Mouse (Mus musculus) stomach, postnatal 0 days (tissue): ENCODE measurements around the gene Rnf216. TPM values are rescaled to one million over a fixed set of nuclear protein-coding genes. Genes with fewer than 3 reads are reported as not detected.

Experiments
- ATAC-seq: fragments of 200-750 bp; cut with Nextera tagmentation; 2 replicates; pipeline ENCODE4 v1.8.0; 2017; ENCODE audit not compliant: low FRiP score, low TSS enrichment
- DNase-seq: peaks from one replicate; pipeline ENCODE4 v3.0.0-alpha.2; 2016; ENCODE audit warnings: low spot score
- H3K27ac ChIP-seq: fragments of 300-500 bp; sonication (generic); replicated peaks from 2 replicates; pipeline ENCODE4 v1.5.1; 2014; ENCODE audit warnings: mild to moderate bottlenecking, control low read depth
- H3K27me3 ChIP-seq: fragments of 300-500 bp; sonication (generic); 2 replicates; pipeline ENCODE4 v1.6.1; 2014; ENCODE audit warnings: low read length; ENCODE audit not compliant: control insufficient read depth, insufficient read depth
- H3K36me3 ChIP-seq: fragments of 300-500 bp; sonication (generic); 2 replicates; pipeline ENCODE4 v1.6.1; 2014; ENCODE audit warnings: low read length, mixed read lengths; ENCODE audit not compliant: control insufficient read depth, insufficient read depth
- H3K4me1 ChIP-seq: fragments of 300-500 bp; sonication (generic); replicated peaks from 2 replicates; pipeline ENCODE4 v1.6.1; 2014; ENCODE audit warnings: antibody characterized with exemption; ENCODE audit not compliant: control insufficient read depth, insufficient read depth
- H3K4me2 ChIP-seq: fragments of 300-500 bp; sonication (generic); replicated peaks from 2 replicates; pipeline ENCODE4 v1.6.1; 2014; ENCODE audit warnings: low read depth, mild to moderate bottlenecking, control low read depth, moderate library complexity
- H3K4me3 ChIP-seq: fragments of 300-500 bp; sonication (generic); 2 replicates; pipeline ENCODE4 v1.5.1; 2014; ENCODE audit warnings: low read depth, low read length, control low read depth
- H3K9ac ChIP-seq: fragments of 300-500 bp; sonication (generic); 2 replicates; pipeline ENCODE4 v1.6.1; 2014; ENCODE audit warnings: mild to moderate bottlenecking, low read length, control low read depth, mixed read lengths
- H3K9me3 ChIP-seq: fragments of 300-500 bp; sonication (generic); 2 replicates; pipeline ENCODE4 v1.6.1; 2016; ENCODE audit warnings: low read length; ENCODE audit not compliant: control insufficient read depth
- CTCF ChIP-seq: IDR thresholded peaks from 2 replicates; pipeline ENCODE4 v1.5.1; 2016; ENCODE audit warnings: antibody characterized with exemption, low read depth, mild to moderate bottlenecking, moderate library complexity
- EP300 ChIP-seq: optimal IDR thresholded peaks from 2 replicates; pipeline ENCODE3; 2016; ENCODE audit warnings: antibody characterized with exemption
- WGBS: fragments of 180-500 bp; shearing (Covaris S2); extraction: QIAGEN DNeasy Blood & Tissue Kit; methylation state at CpG from one replicate; pipeline ENCODE4 v1.1.7; 2014; 5-methylcytosine and 5-hydroxymethylcytosine counted together
- polyA plus RNA-seq: library from polyadenylated mRNA; unstranded; fragments of >200 nt; fragmentation: Nextera tagmentation; extraction: Ambion mirVana; gene quantifications from 2 replicates; pipeline ENCODE4 v1.2.1, GENCODE M21; 2015

Rnf216 gene
- polyA plus RNA-seq: 15.4 and 15.6 TPM in 2 replicates

- no peaks in the 10 kb centered on the region for H3K4me1 ChIP-seq
- H3K27ac ChIP-seq: peak within 1 kb of the TSS; percentile 91
- no peaks in the 10 kb centered on the region for H3K36me3 ChIP-seq
- 1% methylated on average over 83 of the region's 110 CpGs for WGBS
- ATAC-seq (peak; percentile 97), DNase-seq (peak; percentile 94)
- H3K9ac ChIP-seq: peak within 1 kb of the TSS; percentile 95
- no peaks in the 10 kb centered on the region for H3K9me3 ChIP-seq
- H3K4me3 ChIP-seq: peak within 1 kb of the TSS; percentile 95
- no peak for TF ChIP-seq EP300
- peak; percentile 80 for TF ChIP-seq CTCF
- H3K27me3 ChIP-seq: no peaks in the 10 kb centered on the region
- H3K4me2 ChIP-seq: peak within 1 kb of the TSS; percentile 90
These were observed at the start of gene Rnf216 for GRCm38 (mm10) chr5:143112281-143113246. Gene Rnf216, minus strand, starts transcription at chr5:143112994.

- Histone ChIP-seq H3K27me3 (no peaks in the 10 kb centered on the region; the same call in 1 of the 2 replicates), H3K36me3 (no peaks in the 10 kb centered on the region), H3K4me3 (no peak overlapping the region), H3K4me2 (no peak overlapping the region), H3K4me1 (no peaks in the 10 kb centered on the region), H3K27ac (no peak overlapping the region), H3K9me3 (no peaks in the 10 kb centered on the region), H3K9ac (no peak overlapping the region)
- TF ChIP-seq EP300 (no peak), CTCF (no peak)
- 89% methylated on average over 3 of the region's 3 CpGs for WGBS
- DNase-seq (no peak), ATAC-seq (no peak)
These were observed 42.7 kb upstream of the Rnf216 start for GRCm38 (mm10) chr5:143155534-143155933.

- ATAC-seq: no peak
- Histone ChIP-seq H3K9me3 (no peaks in the 10 kb centered on the region), H3K36me3 (no peaks in the 10 kb centered on the region), H3K4me3 (no peak overlapping the region), H3K4me1 (no peaks in the 10 kb centered on the region), H3K27ac (no peak overlapping the region), H3K9ac (no peak overlapping the region), H3K4me2 (no peak overlapping the region), H3K27me3 (no peaks in the 10 kb centered on the region; the same call in 1 of the 2 replicates)
- TF ChIP-seq CTCF (no peak), EP300 (no peak)
- DNase-seq: no peak
- WGBS: 90% methylated on average over 10 of the region's 10 CpGs
These were observed 41.0 kb upstream of the Rnf216 start for GRCm38 (mm10) chr5:143153756-143154155.

GRCm38 (mm10) chr5:143150044-143150443, 37.2 kb upstream of the Rnf216 start:
- WGBS: 74% methylated on average over 2 of the region's 2 CpGs
- no peaks in the 10 kb centered on the region for H3K4me1 ChIP-seq
- no peak for DNase-seq

GRCm38 (mm10) chr5:143149536-143149935, 36.7 kb upstream of the Rnf216 start:
- H3K4me3 ChIP-seq: no peak overlapping the region
- no peak overlapping the region for H3K27ac ChIP-seq
- H3K4me1 ChIP-seq: no peaks in the 10 kb centered on the region
- TF ChIP-seq CTCF: peak; percentile 18; the same call in 1 of the 2 replicates
- TF ChIP-seq EP300: no peak
- H3K27me3 ChIP-seq: no peaks in the 10 kb centered on the region
- H3K9ac ChIP-seq: no peak overlapping the region
- no peaks in the 10 kb centered on the region for H3K9me3 ChIP-seq
- H3K4me2 ChIP-seq: no peak overlapping the region
- ATAC-seq (no peak), DNase-seq (no peak)
- H3K36me3 ChIP-seq: no peaks in the 10 kb centered on the region
- WGBS: 92% methylated on average over 2 of the region's 2 CpGs

More at GRCm38 (mm10) chr5:143150044-143150443, 37.2 kb upstream of the Rnf216 start:
- no peak overlapping the region for H3K4me3 ChIP-seq
- no peak overlapping the region for H3K27ac ChIP-seq
- H3K27me3 ChIP-seq: no peaks in the 10 kb centered on the region
- H3K9me3 ChIP-seq: no peaks in the 10 kb centered on the region
- no peak for ATAC-seq
- H3K9ac ChIP-seq: no peak overlapping the region
- no peak overlapping the region for H3K4me2 ChIP-seq
- TF ChIP-seq CTCF: no peak
- no peak for TF ChIP-seq EP300
- no peaks in the 10 kb centered on the region for H3K36me3 ChIP-seq

- Histone ChIP-seq H3K27me3 (no peaks in the 10 kb centered on the region), H3K4me3 (no peak overlapping the region), H3K9ac (no peak overlapping the region), H3K27ac (no peak overlapping the region), H3K4me1 (no peaks in the 10 kb centered on the region), H3K4me2 (no peak overlapping the region), H3K9me3 (no peaks in the 10 kb centered on the region), H3K36me3 (no peaks in the 10 kb centered on the region)
- TF ChIP-seq EP300: no peak
- no peak for TF ChIP-seq CTCF
- WGBS: 80% methylated on average over 5 of the region's 5 CpGs
- DNase-seq: no peak
- no peak for ATAC-seq
These were observed 35.9 kb upstream of the Rnf216 start for GRCm38 (mm10) chr5:143148661-143149060.
